Mouse (Mus musculus): ENCODE data around the gene Cd96. TPM values are rescaled to one million over a fixed set of nuclear protein-coding genes. Genes with fewer than 3 reads are reported as not detected.

Cd96 gene
- polyA plus RNA-seq (2012; rRNA removed; ENCODE audit: low replicate concordance) = 0.53 and 0.58 TPM in 2 replicates

DNA sequence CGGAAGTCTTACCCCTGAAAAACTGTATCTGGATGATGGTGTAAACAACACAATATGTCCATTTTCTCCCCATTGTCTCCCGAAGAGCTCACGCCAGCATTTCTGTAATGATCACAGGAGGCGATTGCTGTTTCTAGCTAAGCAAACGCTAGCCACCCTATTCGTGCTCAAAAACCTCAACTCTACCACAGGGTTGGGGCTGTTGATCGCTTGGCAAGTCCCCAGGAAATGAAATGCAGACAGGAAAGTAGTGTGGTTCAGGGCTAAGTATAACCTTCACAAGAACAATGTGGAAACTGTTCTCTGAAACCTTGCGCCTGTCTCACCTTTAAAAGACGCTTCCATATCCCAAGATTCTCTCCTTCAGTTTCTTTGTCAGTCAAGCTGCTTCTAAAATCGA lies at the start of gene Cd96:
TSS of gene Cd96 (minus strand) at position 232 of the 400 bp plus-strand sequence.

GRCm38 (mm10) chr16:46154832-46155231 lies 34.8 kb upstream of the Cd96 start, which contains the start of gene Gm4737:
Gm4737 (minus strand) TSS chr16:46155077.

GRCm38 (mm10) chr16:46010153-46010905 lies 109.7 kb downstream of the Cd96 start, which contains the start of gene Plcxd2:
Plcxd2 (minus strand) TSS chr16:46010218.

Other genes with a start within 250 kb of the Cd96 start
- 0.70 and 2.9 TPM in 2 replicates for gene Phldb2, start 166.7 kb downstream of the Cd96 start, polyA plus RNA-seq (2012; rRNA removed; ENCODE audit: low replicate concordance)
- 0.89 TPM in 2 replicates for gene Plcxd2, start 110.0 kb downstream of the Cd96 start, polyA plus RNA-seq (2012; rRNA removed; ENCODE audit: low replicate concordance)
- gene Gm4737, start 34.8 kb upstream of the Cd96 start, polyA plus RNA-seq (2012; rRNA removed; ENCODE audit: low replicate concordance) = 44.3 and 57.0 TPM in 2 replicates